Mouse (Mus musculus): ENCODE measurements around the gene Ndufs4. TPM values are rescaled to one million over a fixed set of nuclear protein-coding genes. Genes with fewer than 3 reads are reported as not detected.

The Ndufs4 gene
- total RNA-seq (2021) = 100 to 1,000 TPM; 132 to 142 TPM
- long read RNA-seq, experiment 1, transcript Ndufs4-201 (5 exons, 1,698 nt) = major isoform, 60 of 72 reads
- long read RNA-seq, experiment 1, partial matches to known transcripts = 3 of 72 reads
- long read RNA-seq, experiment 1, other reads (novel, unspliced or antisense) = 4 of 72 reads
- long read RNA-seq, experiment 2, transcript Ndufs4-201 (5 exons, 1,698 nt) = major isoform, 91 of 108 reads
- long read RNA-seq, experiment 2, transcript Ndufs4-202 (4 exons, 571 nt) = minor isoform, 10 of 108 reads
- long read RNA-seq, experiment 2, partial matches to known transcripts = 2 of 108 reads
- long read RNA-seq, experiment 2, other reads (novel, unspliced or antisense) = 5 of 108 reads

DNA sequence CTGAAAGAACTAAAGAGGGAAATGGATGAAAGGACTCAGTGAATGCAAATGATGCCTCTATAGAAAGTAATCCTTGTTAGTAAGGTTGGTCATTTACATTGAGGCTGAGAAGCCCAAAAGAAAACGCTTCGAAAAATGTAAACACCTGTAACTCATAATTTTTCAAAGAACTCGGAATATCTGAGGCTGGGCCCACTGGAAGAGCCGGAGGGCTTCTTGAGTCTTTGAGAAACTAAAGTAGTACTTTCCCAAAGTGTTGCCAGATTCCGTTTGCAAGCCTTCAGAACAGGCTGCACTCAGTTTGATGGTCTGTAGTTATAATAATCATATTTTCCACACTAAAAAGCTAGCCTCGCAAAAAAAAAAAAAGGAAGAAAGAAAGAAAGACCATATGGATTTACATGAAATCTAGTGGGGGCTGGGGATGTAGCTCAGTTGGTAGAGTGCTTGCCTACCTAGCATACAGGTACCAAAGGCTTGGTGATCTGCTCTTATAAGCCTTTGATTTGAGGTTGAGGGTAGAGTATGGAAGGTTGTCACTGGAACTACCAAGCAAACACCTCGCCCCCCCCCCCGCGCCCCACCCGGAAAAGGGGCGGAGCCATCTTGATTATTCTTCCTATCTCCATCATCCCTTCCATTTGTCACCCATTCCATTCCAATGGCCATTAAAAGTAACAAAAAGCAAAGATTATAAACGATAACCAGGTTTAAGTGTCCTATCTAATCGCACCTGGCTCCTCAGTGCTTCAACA, at the start of gene Ndufs4:
Gene Ndufs4 (minus strand): TSS at position 48 of the 755 bp plus-strand sequence.
- H3K4me3 ChIP-seq = peak within 1 kb of the TSS; percentile 93
- peak within 1 kb of the TSS; percentile 98 for H3K27ac ChIP-seq
- no peak for TF ChIP-seq CTCF (conservative IDR thresholded peaks at IDR 0.05)
- no peak for DNase-seq (ENCODE audit: low spot score in 2 of 2)

- no peak for DNase-seq (ENCODE audit: low spot score in 2 of 2)
- TF ChIP-seq CTCF (conservative IDR thresholded peaks at IDR 0.05) = no peak
- H3K27ac ChIP-seq = no peak overlapping the region
- no peak overlapping the region for H3K4me3 ChIP-seq
Measured at GRCm38 (mm10) chr13:114432491-114432890, 44.4 kb upstream of the Ndufs4 start.

DNA sequence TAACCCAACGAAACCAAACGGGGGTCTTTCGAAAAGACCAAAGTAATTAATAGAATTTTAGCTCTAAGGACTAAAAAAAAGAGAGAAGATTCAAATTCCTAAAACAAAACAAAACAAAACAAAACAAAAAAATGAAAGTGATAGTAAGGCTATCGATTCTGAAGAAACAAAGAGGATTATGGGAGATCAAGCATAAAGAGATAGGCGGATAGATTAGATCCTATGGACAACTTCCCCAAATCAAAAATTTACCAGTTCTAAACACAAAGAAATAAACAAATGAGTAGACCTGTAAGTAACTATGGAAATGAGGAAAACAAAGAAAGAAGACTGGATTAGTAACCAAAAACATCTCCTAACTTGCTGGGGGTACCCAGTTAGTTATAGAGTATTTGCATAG, 37.2 kb upstream of the Ndufs4 start:
- no peak for TF ChIP-seq CTCF (conservative IDR thresholded peaks at IDR 0.05)
- no peak for DNase-seq (ENCODE audit: low spot score in 2 of 2)
- no peak overlapping the region for H3K27ac ChIP-seq
- H3K4me3 ChIP-seq = no peak overlapping the region

- no peak overlapping the region for H3K4me3 ChIP-seq
- no peak overlapping the region for H3K27ac ChIP-seq
- TF ChIP-seq CTCF (conservative IDR thresholded peaks at IDR 0.05) = no peak
- DNase-seq (ENCODE audit: low spot score in 2 of 2) = no peak
Measured at GRCm38 (mm10) chr13:114420235-114420634, 32.2 kb upstream of the Ndufs4 start.

DNA sequence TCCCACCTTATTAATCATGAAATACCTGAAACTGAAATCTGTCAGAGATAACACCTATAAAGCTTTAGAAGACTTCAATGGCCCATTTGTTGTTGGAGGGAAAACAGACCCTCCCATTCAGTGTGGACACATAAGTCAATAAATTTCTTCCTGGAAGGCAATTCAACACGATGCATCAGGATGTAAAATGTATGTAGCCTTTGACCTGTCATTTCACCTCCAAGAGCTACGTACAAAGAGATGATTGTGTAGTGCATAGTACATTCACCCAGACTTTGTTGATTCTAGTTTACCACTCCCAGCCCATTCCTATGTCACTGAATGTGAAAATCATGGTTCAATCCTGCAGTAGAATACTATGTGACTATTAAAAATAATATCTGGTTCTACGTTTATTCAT, 31.3 kb upstream of the Ndufs4 start:
- H3K27ac ChIP-seq = no peak overlapping the region
- TF ChIP-seq CTCF (conservative IDR thresholded peaks at IDR 0.05) = no peak
- no peak overlapping the region for H3K4me3 ChIP-seq
- no peak for DNase-seq (ENCODE audit: low spot score in 2 of 2)

DNA sequence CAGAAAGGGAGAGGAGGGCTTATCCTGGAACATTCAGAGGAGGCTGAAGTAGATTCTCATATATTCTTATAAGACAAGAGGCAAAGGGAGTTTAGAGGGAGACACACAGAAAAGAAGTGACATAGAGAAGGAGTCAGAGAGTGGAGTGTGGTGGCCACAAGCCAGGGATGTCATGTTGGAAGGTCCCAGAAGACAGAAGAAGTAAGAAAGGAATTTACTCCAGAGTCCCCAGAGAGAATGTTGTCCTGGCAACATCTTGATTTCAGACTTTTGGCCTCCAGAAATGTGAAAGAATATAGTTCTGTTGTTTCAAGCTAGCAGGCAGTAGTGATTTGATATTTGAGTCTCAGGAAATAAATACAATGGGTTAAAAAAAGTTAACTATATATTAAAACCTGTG, 24.3 kb upstream of the Ndufs4 start:
- no peak overlapping the region for H3K27ac ChIP-seq
- DNase-seq (ENCODE audit: low spot score in 2 of 2) = no peak
- no peak overlapping the region for H3K4me3 ChIP-seq
- no peak for TF ChIP-seq CTCF (conservative IDR thresholded peaks at IDR 0.05)

- Histone ChIP-seq H3K27ac (no peak overlapping the region), H3K4me3 (no peak overlapping the region)
- no peak for TF ChIP-seq CTCF (conservative IDR thresholded peaks at IDR 0.05)
- no peak for DNase-seq (ENCODE audit: low spot score in 2 of 2)
Measured at GRCm38 (mm10) chr13:114406866-114407265, 18.8 kb upstream of the Ndufs4 start.

- Histone ChIP-seq H3K27ac (no peak overlapping the region), H3K4me3 (no peak overlapping the region)
- no peak for DNase-seq (ENCODE audit: low spot score in 2 of 2)
- TF ChIP-seq CTCF (conservative IDR thresholded peaks at IDR 0.05) = no peak
Measured at GRCm38 (mm10) chr13:114406424-114406823, 18.4 kb upstream of the Ndufs4 start.

DNA sequence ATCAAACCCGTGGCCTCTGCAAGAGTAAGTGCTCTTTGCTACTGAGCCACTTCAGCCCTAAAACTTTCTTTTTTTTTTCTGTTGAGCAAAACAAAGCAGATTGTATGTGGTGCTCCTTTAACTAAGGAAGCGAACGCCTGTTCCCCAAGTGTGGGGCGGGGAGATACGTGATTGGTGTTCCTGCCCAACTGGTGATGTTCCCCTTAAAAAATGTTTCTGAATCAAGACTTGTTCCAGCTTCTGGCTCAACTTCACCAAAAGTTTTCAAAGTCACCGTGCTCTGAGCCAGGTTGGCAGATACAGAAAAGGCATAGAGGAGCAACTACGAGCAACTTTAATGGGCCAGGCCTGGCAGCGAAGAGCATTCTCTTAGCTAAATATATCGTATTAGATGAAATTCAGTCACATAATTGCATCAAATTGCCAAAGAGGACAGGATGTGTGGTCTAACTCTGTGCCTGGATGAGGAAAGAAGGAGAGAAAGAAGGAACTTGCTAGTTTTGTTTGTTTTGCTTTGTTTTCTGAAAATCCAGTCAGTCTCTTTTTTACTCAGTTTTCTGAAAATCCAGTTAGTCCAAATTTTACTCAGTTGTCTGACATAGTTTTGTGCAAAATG, 17.1 kb upstream of the Ndufs4 start:
- Histone ChIP-seq H3K4me3 (no peak overlapping the region), H3K27ac (no peak overlapping the region)
- DNase-seq (ENCODE audit: low spot score in 2 of 2) = no peak
- TF ChIP-seq CTCF (conservative IDR thresholded peaks at IDR 0.05) = no peak

DNA sequence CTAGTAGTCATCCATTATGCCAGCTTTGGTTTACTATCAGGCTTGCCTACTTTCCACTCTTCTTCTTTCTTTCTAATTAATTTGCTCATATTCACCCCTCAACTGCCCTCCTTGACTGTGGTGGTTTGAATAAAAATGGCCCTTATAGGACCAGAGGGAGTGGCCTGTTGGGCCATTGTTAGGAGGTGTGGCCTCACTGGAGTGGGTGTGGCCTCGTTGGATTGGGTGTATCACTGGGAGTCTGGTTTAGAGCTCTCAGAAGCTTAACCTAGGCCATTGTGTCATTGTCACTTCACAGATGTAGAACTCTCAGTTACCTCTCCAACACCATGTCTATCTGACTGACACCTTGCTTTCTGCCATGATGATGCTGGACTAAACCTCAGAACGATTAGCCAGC, 10.8 kb upstream of the Ndufs4 start:
- TF ChIP-seq CTCF (conservative IDR thresholded peaks at IDR 0.05) = no peak
- no peak overlapping the region for H3K27ac ChIP-seq
- no peak overlapping the region for H3K4me3 ChIP-seq
- DNase-seq (ENCODE audit: low spot score in 2 of 2) = no peak

DNA sequence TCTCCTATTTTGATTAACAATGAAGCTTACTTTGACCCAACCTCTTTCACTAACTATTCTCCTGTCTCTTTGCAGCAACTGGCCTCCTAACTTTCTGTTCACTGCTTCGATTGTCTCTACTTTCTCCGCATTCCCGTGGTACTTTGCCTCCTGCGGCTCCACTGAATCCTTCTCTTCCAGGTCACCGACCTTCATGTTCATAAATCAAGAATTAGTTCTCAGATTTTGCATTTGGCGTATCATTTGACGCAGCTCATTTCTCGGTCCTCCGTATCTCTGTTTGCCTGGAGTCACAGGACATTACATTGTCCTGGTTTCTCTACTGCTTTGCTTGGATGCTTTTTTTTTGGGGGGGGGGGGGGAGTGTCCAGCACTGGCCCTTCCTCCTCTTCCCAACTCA, 9.2 kb upstream of the Ndufs4 start:
- no peak for DNase-seq (ENCODE audit: low spot score in 2 of 2)
- Histone ChIP-seq H3K27ac (no peak overlapping the region), H3K4me3 (no peak overlapping the region)
- TF ChIP-seq CTCF (conservative IDR thresholded peaks at IDR 0.05) = no peak

DNA sequence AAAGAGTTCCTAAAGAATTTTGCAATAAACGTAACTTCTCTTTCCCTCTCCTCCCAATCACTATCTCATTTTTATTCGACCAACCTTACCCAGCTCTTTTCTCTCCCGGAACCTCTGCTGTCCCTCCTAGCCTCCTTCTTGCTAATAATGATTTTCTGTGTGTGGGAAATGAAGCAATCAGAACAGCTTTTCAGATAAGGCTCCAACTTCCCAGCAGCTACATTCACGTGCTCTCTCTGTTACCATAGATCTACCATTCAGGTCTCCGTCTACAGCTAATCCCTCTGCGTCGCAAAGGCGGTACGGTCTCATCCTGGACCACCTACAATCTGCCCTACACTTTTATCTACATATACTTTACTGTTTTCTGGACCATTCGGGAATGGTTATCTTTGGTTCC, 8.8 kb upstream of the Ndufs4 start:
- H3K27ac ChIP-seq = no peak overlapping the region
- no peak overlapping the region for H3K4me3 ChIP-seq
- no peak for DNase-seq (ENCODE audit: low spot score in 2 of 2)
- no peak for TF ChIP-seq CTCF (conservative IDR thresholded peaks at IDR 0.05)

- Histone ChIP-seq H3K4me3 (no peak overlapping the region), H3K27ac (no peak overlapping the region)
- no peak for DNase-seq (ENCODE audit: low spot score in 2 of 2)
- TF ChIP-seq CTCF (conservative IDR thresholded peaks at IDR 0.05) = no peak
Measured at GRCm38 (mm10) chr13:114394784-114395183, 6.7 kb upstream of the Ndufs4 start.

All from layer of hippocampus, adult 2 months (tissue).